In the genomic region with DNA sequence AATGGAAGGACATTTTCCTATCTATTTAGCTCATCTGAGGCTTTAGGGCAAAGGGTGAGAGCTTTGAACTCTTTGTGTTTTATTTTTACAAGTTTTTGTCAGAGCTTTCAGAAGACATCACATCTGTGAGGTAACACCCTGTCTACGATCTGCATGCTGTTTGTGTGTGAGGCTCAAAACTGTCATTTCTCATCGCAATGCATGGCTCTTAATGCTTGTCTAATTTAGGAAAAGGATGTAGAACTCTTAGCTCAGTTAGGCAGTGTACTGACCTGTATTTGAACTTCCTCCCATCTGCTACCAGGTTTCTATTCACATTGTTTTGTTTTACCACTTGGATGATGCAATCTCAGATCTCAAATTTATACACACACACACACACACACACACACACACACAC, we compare ENCODE assay signal across 25 mouse cellular contexts.
DNase-seq lines count a peak whose midpoint lies in the region; ATAC-seq lines count a peak whose summit lies in the region.
"Had no signal": no experiment of that assay in that cellular context is flagged by ENCODE, and none has a peak within 500 bp of the region (broad histone marks: within the 10 kb centered on the region; RNA-seq: fewer than 3 reads in every experiment).

No protein-coding gene starts in this region.

- H3K9ac ChIP-seq in embryonic facial prominence, embryonic 11.5 days (replicated peaks; ENCODE audit: low read length): no peak overlapping the region
- no peak overlapping the region for H3K9ac ChIP-seq in embryonic facial prominence, embryonic 14.5 days (ENCODE audit: low read depth, low read length)
- H3K9ac ChIP-seq: embryonic facial prominence, embryonic 13.5 days; forebrain, embryonic 13.5 days; heart, embryonic 12.5 days; midbrain, embryonic 13.5 days; neural tube, embryonic 12.5 days had no signal

- ATAC-seq in embryonic facial prominence, embryonic 11.5 days (replicated peaks; ENCODE audit: insufficient number of reproducible peaks, low FRiP score, low TSS enrichment, low read depth): no peak
- ATAC-seq in embryonic facial prominence, embryonic 14.5 days (ENCODE audit: low read depth): peak; percentile 22; the same call in 1 of the 2 replicates
- peak; percentile 23; the same call in 1 of the 2 replicates for ATAC-seq in neutrophil, adult 5-6 weeks (ENCODE audit: extremely low read depth, insufficient number of reproducible peaks, low FRiP score, poor library complexity, severe bottlenecking)
- ATAC-seq: forebrain, embryonic 13.5 days; hindbrain, embryonic 16.5 days; intestine, embryonic 16.5 days; midbrain, embryonic 13.5 days had no signal

- 53% methylated on average over 2 of the region's 2 CpGs for WGBS in embryonic facial prominence, embryonic 11.5 days
- 67% methylated on average over 2 of the region's 2 CpGs for WGBS in embryonic facial prominence, embryonic 10.5 days
- WGBS in embryonic facial prominence, embryonic 14.5 days: 53% methylated on average over 2 of the region's 2 CpGs

- no peaks in the 10 kb centered on the region for H3K36me3 ChIP-seq in embryonic facial prominence, embryonic 11.5 days (replicated peaks; ENCODE audit: control insufficient read depth, insufficient read depth, low read depth, low read length)
- H3K36me3 ChIP-seq in embryonic facial prominence, embryonic 10.5 days (replicated peaks): no peaks in the 10 kb centered on the region
- no peaks in the 10 kb centered on the region for H3K36me3 ChIP-seq in embryonic facial prominence, embryonic 14.5 days (ENCODE audit: control insufficient read depth, insufficient read depth, low read length)
- H3K36me3 ChIP-seq: embryonic facial prominence, embryonic 13.5 days; heart, embryonic 12.5 days; hindbrain, embryonic 10.5 days; midbrain, embryonic 13.5 days; neural tube, embryonic 12.5 days had no signal

- H3K4me1 ChIP-seq in embryonic facial prominence, embryonic 11.5 days (ENCODE audit: control insufficient read depth, insufficient read depth, low read length): no peaks in the 10 kb centered on the region
- no peaks in the 10 kb centered on the region for H3K4me1 ChIP-seq in embryonic facial prominence, embryonic 10.5 days
- H3K4me1 ChIP-seq in embryonic facial prominence, embryonic 14.5 days (ENCODE audit: control insufficient read depth, insufficient read depth, low read length): no peaks in the 10 kb centered on the region
- H3K4me1 ChIP-seq: embryonic facial prominence, embryonic 13.5 days; forebrain, embryonic 13.5 days; heart, embryonic 12.5 days; hindbrain, embryonic 10.5 days; midbrain, embryonic 13.5 days; neural tube, embryonic 12.5 days had no signal

- H3K9me3 ChIP-seq in embryonic facial prominence, embryonic 11.5 days (replicated peaks; ENCODE audit: control insufficient read depth, low read length): no peaks in the 10 kb centered on the region
- no peaks in the 10 kb centered on the region for H3K9me3 ChIP-seq in embryonic facial prominence, embryonic 10.5 days
- no peaks in the 10 kb centered on the region for H3K9me3 ChIP-seq in embryonic facial prominence, embryonic 14.5 days (ENCODE audit: control insufficient read depth, low read length)
- H3K9me3 ChIP-seq: embryonic facial prominence, embryonic 13.5 days; forebrain, embryonic 13.5 days; heart, embryonic 12.5 days; hindbrain, embryonic 10.5 days; midbrain, embryonic 13.5 days; neural tube, embryonic 12.5 days had no signal

- no peak overlapping the region for H3K4me3 ChIP-seq in embryonic facial prominence, embryonic 11.5 days (ENCODE audit: low read depth, low read length)
- no peak overlapping the region for H3K4me3 ChIP-seq in embryonic facial prominence, embryonic 10.5 days
- H3K4me3 ChIP-seq in embryonic facial prominence, embryonic 14.5 days (ENCODE audit: low read depth, low read length): no peak overlapping the region
- H3K4me3 ChIP-seq: embryonic facial prominence, embryonic 13.5 days; forebrain, embryonic 13.5 days; gastrocnemius, adult 2 months; heart, embryonic 12.5 days; hindbrain, embryonic 10.5 days; midbrain, embryonic 13.5 days; neural tube, embryonic 12.5 days had no signal

- H3K27me3 ChIP-seq in embryonic facial prominence, embryonic 11.5 days (ENCODE audit: control insufficient read depth, insufficient read depth, low read length): no peaks in the 10 kb centered on the region
- H3K27me3 ChIP-seq in embryonic facial prominence, embryonic 10.5 days (replicated peaks; ENCODE audit: low read depth, poor library complexity, severe bottlenecking): no peaks in the 10 kb centered on the region
- H3K27me3 ChIP-seq in embryonic facial prominence, embryonic 14.5 days (replicated peaks; ENCODE audit: control insufficient read depth, insufficient read depth, low read length): no peaks in the 10 kb centered on the region
- H3K27me3 ChIP-seq: embryonic facial prominence, embryonic 13.5 days; forebrain, embryonic 13.5 days; heart, embryonic 12.5 days; midbrain, embryonic 13.5 days; neural tube, embryonic 12.5 days had no signal

- H3K4me2 ChIP-seq in embryonic facial prominence, embryonic 11.5 days (ENCODE audit: low read depth, low read length): no peak overlapping the region
- H3K4me2 ChIP-seq in embryonic facial prominence, embryonic 14.5 days (ENCODE audit: low read depth, low read length): no peak overlapping the region
- H3K4me2 ChIP-seq: embryonic facial prominence, embryonic 13.5 days; forebrain, embryonic 13.5 days; heart, embryonic 12.5 days; midbrain, embryonic 13.5 days; neural tube, embryonic 12.5 days had no signal

- peak; percentile 13 for DNase-seq in embryonic facial prominence, embryonic 11.5 days (ENCODE audit: low spot score)
- no peak for DNase-seq in embryonic facial prominence, embryonic 10.5 days (ENCODE audit: low spot score)
- DNase-seq in 3T3-L1 (ENCODE audit: low read depth, low spot score): peak; percentile 21
- peak; percentile 23 for DNase-seq in embryonic facial prominence, embryonic 14.5 days (ENCODE audit: low spot score)
- no peak for DNase-seq in right cerebral cortex, postnatal 36 days (ENCODE audit: low spot score in 2 of 2)
- no peak for DNase-seq in gastrocnemius, adult 8-10 months (ENCODE audit: low spot score in 2 of 2)
- DNase-seq: adrenal gland, postnatal 10 days; cerebellum, adult 18-20 months; cerebellum, postnatal 25 days; gastrocnemius, adult 2 months; heart, postnatal 10 days; kidney, postnatal 25 days; layer of hippocampus, postnatal 36 days; lung, postnatal 10 days; right cerebral cortex, postnatal 14 days; spleen, adult 18-20 months had no signal

- H3K27ac ChIP-seq in embryonic facial prominence, embryonic 11.5 days (replicated peaks; ENCODE audit: low read depth, low read length): no peak overlapping the region
- H3K27ac ChIP-seq in embryonic facial prominence, embryonic 10.5 days (replicated peaks): no peak overlapping the region
- H3K27ac ChIP-seq in embryonic facial prominence, embryonic 14.5 days (replicated peaks; ENCODE audit: low read depth, low read length): no peak overlapping the region
- H3K27ac ChIP-seq: embryonic facial prominence, embryonic 13.5 days; forebrain, embryonic 13.5 days; gastrocnemius, adult 2 months; hindbrain, embryonic 10.5 days; midbrain, embryonic 13.5 days; neural tube, embryonic 12.5 days had no signal

Comparison
In these comparisons a context has a peak if more than half of its experiments do, and no peak if none do; other contexts are left out.
1. DNase-seq: peak in embryonic facial prominence, embryonic 11.5 days (single experiment), 3T3-L1 (single experiment) and embryonic facial prominence, embryonic 14.5 days (single experiment); none in embryonic facial prominence, embryonic 10.5 days (single experiment), right cerebral cortex, postnatal 36 days (0 of 2) and gastrocnemius, adult 8-10 months (0 of 2).